In genomic region chr17:5491801-5492745, GRCm38 (mm10) we compare ENCODE assay signal across 8 mouse cellular contexts. TPM values are rescaled to one million over a fixed set of nuclear protein-coding genes. Genes with fewer than 3 reads are reported as not detected.
DNase-seq lines count a peak whose midpoint lies in the region; ATAC-seq lines count a peak whose summit lies in the region.

Zdhhc14 (plus strand) TSS chr17:5492557.

- H3K4me3 ChIP-seq in embryonic facial prominence, embryonic 13.5 days: peak within 1 kb of the TSS; percentile 66
- peak within 1 kb of the TSS; percentile 74 for H3K4me3 ChIP-seq in limb, embryonic 10.5 days
- H3K4me3 ChIP-seq in midbrain, embryonic 12.5 days: peak within 1 kb of the TSS; percentile 76

- H3K9me3 ChIP-seq in embryonic facial prominence, embryonic 13.5 days: no peaks in the 10 kb centered on the region
- H3K9me3 ChIP-seq in limb, embryonic 10.5 days (replicated peaks): no peaks in the 10 kb centered on the region
- H3K9me3 ChIP-seq in midbrain, embryonic 12.5 days: no peaks in the 10 kb centered on the region

- under 1% methylated on average over 70 of the region's 70 CpGs for WGBS in embryonic facial prominence, embryonic 13.5 days
- WGBS in limb, embryonic 10.5 days: under 1% methylated on average over 68 of the region's 70 CpGs
- under 1% methylated on average over 69 of the region's 70 CpGs for WGBS in midbrain, embryonic 12.5 days

- H3K4me1 ChIP-seq in embryonic facial prominence, embryonic 13.5 days: peaks cover 13% of the 10 kb centered on the region
- H3K4me1 ChIP-seq in limb, embryonic 10.5 days: peaks cover 34% of the 10 kb centered on the region
- peaks cover 23% of the 10 kb centered on the region for H3K4me1 ChIP-seq in midbrain, embryonic 12.5 days

- peak; percentile 86 for ATAC-seq in embryonic facial prominence, embryonic 13.5 days (ENCODE audit: insufficient number of reproducible peaks, insufficient read depth, low FRiP score, low TSS enrichment, low read depth)
- peak; percentile 87 for ATAC-seq in midbrain, embryonic 12.5 days (ENCODE audit: low FRiP score, low read depth)

- peak within 1 kb of the TSS; percentile 92 for H3K27ac ChIP-seq in embryonic facial prominence, embryonic 13.5 days
- H3K27ac ChIP-seq in limb, embryonic 10.5 days: peak within 1 kb of the TSS; percentile 83
- peak within 1 kb of the TSS; percentile 96 for H3K27ac ChIP-seq in midbrain, embryonic 12.5 days (replicated peaks)

- H3K4me2 ChIP-seq in embryonic facial prominence, embryonic 13.5 days: peak within 1 kb of the TSS; percentile 99
- peak within 1 kb of the TSS; percentile 96 for H3K4me2 ChIP-seq in midbrain, embryonic 12.5 days (replicated peaks)

- H3K27me3 ChIP-seq in embryonic facial prominence, embryonic 13.5 days: peaks cover 23% of the 10 kb centered on the region
- H3K27me3 ChIP-seq in limb, embryonic 10.5 days (ENCODE audit: low read depth, poor library complexity, severe bottlenecking): peaks cover 41% of the 10 kb centered on the region
- H3K27me3 ChIP-seq in midbrain, embryonic 12.5 days: peaks cover 36% of the 10 kb centered on the region

- DNase-seq in 3T3-L1 (ENCODE audit: low read depth, low spot score): peak; percentile 67
- peak; percentile 71 to 85 for DNase-seq in adrenal gland, postnatal 4 days (ENCODE audit: low spot score in 2 of 2)
- DNase-seq in heart, adult 11 months: peak; percentile 99
- DNase-seq in kidney, adult 18-20 months: peak; percentile 95
- peak; percentile 89 for DNase-seq in limb, embryonic 10.5 days (ENCODE audit: low spot score)
- DNase-seq in skeletal muscle tissue, adult 2 months (ENCODE audit: low read depth, low spot score): peak; percentile 89

- no peaks in the 10 kb centered on the region for H3K36me3 ChIP-seq in embryonic facial prominence, embryonic 13.5 days
- no peaks in the 10 kb centered on the region for H3K36me3 ChIP-seq in limb, embryonic 10.5 days
- H3K36me3 ChIP-seq in midbrain, embryonic 12.5 days: no peaks in the 10 kb centered on the region

- H3K9ac ChIP-seq in embryonic facial prominence, embryonic 13.5 days: peak within 1 kb of the TSS; percentile 81
- H3K9ac ChIP-seq in midbrain, embryonic 12.5 days (replicated peaks): peak within 1 kb of the TSS; percentile 74

RNA-seq across cellular contexts. Expression of gene Zdhhc14, which starts in this region (rescaled TPM):
- total RNA-seq in adrenal gland, postnatal 4 days (2021): 1 to 10 TPM; 7.6 to 8.2 TPM
- polyA plus RNA-seq in embryonic facial prominence, embryonic 13.5 days (2015; fragmentation: Nextera tagmentation; extraction: Ambion mirVana): 3.6 and 3.8 TPM in 2 replicates
- polyA plus RNA-seq in limb, embryonic 10.5 days (2016; fragmentation: Nextera tagmentation; extraction: Ambion mirVana): 0.66 and 0.77 TPM in 2 replicates
- 4.1 and 4.3 TPM in 2 replicates for polyA plus RNA-seq in midbrain, embryonic 12.5 days (2016; fragmentation: Nextera tagmentation; extraction: Ambion mirVana)

Comparison
In these comparisons a context has a peak if more than half of its experiments do, and no peak if none do; other contexts are left out.
1. Peak in every context shown above with its lines: DNase-seq, ATAC-seq, H3K4me3 ChIP-seq and H3K27ac ChIP-seq.
2. Peak in DNase-seq, H3K4me3 ChIP-seq and H3K27ac ChIP-seq in limb, embryonic 10.5 days; RNA of the gene not detected or under 1 TPM.